Mouse (Mus musculus): ENCODE results near the gene Ncr1.
"Not testable (repeated sequence)": the region's sequence is repeated elsewhere in the genome, so short reads cannot be mapped to it uniquely, and the experiment has no call there.

Ncr1 gene

GRCm38 (mm10) chr7:4337509-4337908 lies at the start of gene Ncr1:
Gene Ncr1, plus strand, starts transcription at chr7:4337724.
- no peak for DNase-seq (ENCODE audit: low spot score)

- no peak for DNase-seq (ENCODE audit: low spot score)
These were observed 44.9 kb upstream of the Ncr1 start for GRCm38 (mm10) chr7:4292638-4293037.

GRCm38 (mm10) chr7:4297189-4297588 lies 40.3 kb upstream of the Ncr1 start:
- DNase-seq (ENCODE audit: low spot score): no peak

GRCm38 (mm10) chr7:4300166-4300565 lies 37.4 kb upstream of the Ncr1 start:
- DNase-seq (ENCODE audit: low spot score): no peak

GRCm38 (mm10) chr7:4303457-4303856 lies 34.1 kb upstream of the Ncr1 start:
- DNase-seq (ENCODE audit: low spot score): no peak

- not testable (repeated sequence) for DNase-seq (ENCODE audit: low spot score)
These were observed 24.4 kb upstream of the Ncr1 start for GRCm38 (mm10) chr7:4313109-4313508.

GRCm38 (mm10) chr7:4313531-4313930 lies 24.0 kb upstream of the Ncr1 start:
- DNase-seq (ENCODE audit: low spot score): not testable (repeated sequence)

- DNase-seq (ENCODE audit: low spot score): no peak
These were observed 14.2 kb upstream of the Ncr1 start for GRCm38 (mm10) chr7:4323301-4323700.

GRCm38 (mm10) chr7:4373521-4373920 lies 36.0 kb downstream of the Ncr1 start:
- no peak for DNase-seq (ENCODE audit: low spot score)
